Mouse (Mus musculus) brain, adult 2 months (tissue): Measurements from ENCODE around the gene Bcar3.
A peak's percentile ranks its signal among the peaks of the same experiment; 100 is the strongest.

Source experiments
- DNase-seq: peaks from one replicate; pipeline ENCODE4 v3.0.0; 2011; ENCODE audit warnings: low read depth, low spot score

The Bcar3 gene

DNA sequence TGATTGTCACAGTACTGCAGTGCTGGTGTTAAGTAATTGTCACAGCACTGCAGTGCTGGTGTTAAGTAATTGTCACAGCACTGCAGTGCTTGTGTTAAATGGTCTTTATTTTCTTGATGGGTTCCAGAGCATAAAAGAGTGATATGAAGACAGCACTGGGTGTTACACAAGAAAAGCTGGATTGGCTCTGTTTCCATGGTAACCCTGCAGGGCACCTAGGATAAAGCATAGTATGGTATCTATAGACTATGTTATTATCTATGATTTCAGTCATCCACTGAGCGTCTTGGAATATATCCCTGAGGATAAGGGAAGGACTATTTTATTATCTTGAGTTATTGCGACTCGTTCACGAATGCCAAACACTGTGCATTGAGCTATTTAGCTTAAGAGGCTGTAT, 162.9 kb downstream of the Bcar3 start:
- DNase-seq: no peak

DNA sequence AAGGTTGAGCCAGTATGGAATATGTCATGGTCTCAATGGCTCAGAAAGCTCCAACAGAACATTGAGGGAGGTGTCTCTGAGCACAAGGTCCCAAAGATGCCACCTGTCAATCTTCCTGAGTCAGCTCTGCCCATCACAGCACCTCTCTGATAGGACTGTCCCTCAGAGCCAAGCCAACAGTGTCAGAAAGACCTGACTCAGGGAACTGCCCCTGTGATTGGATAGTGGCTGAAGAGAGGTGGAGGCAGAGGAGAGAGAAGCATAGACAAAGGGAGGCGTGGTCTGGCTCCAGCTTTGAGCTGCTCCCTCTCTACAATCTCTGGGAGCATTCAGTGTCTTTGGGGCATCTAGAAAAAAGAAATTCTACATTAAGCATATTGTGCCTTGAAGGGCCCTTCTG, 163.8 kb downstream of the Bcar3 start:
- no peak for DNase-seq

DNA sequence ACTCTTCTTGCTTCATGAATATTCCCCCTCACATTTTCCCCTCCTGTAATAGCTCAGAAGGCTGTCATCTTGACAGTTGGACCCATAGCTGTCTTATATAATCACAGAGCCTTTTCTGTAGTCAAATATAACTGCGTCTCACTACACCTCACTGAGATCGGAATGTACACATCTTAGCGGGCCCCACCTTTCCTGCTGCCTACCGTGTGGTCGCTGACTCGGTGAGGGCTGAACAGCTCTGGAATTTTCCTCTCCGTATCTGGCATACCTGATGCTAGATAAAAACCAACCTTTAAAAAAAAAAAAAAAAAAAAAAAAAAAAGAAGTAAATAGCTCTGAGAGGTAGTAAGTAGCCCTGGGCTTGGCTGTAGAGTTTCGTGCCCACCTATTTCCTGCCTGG, 164.8 kb downstream of the Bcar3 start:
- peak; percentile 59 for DNase-seq

DNA sequence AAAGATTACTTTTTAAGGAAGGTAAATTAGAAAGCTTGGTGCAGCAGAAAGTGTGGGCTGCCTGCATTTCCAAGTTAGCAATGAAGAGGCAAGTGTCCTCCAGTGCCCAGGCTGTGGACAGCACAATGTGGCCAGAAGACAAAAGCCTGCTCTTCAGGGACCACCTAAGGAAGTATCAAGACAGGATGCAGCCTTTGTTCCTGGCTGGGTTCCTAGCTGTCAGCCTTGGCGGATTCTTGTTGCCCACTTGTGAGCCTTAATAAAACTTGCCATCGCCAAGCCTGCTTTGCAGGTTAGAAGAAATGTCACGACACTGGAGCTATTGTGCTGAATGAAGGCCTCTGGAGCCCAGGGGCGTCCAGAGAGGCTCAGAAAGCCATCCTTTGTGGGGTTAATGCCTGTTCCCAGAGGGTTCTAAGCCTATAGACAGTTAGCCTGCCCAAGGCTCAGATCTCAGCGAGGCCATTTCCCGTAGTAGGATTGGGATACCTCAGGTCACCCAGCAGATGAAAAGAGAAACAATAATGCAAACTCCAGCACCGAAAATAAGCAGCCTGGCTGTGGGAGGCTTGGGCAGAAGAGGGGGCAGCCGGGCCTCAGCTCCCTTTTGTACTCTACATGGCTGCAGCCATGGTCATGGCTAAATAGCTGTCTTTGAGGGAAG, 167.0 kb downstream of the Bcar3 start:
- DNase-seq: no peak

DNA sequence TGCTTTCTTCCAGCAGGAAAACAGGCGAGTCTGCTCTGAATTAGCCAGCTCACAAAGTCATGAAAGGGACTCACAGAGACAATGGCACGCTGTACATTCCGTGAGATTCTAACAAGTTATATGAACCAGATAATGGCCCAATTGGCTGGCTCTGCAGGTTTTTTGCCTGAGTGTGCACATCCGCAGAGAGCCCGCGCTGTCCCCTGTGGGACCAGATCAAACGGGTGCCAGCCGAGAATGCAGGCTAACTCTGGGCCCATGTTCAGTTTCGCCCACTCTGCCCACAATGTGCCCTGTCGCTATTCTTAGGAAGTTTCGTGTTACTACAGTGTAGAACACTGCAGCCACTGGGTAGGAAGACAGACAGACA, 167.6 kb downstream of the Bcar3 start:
- DNase-seq: no peak

DNA sequence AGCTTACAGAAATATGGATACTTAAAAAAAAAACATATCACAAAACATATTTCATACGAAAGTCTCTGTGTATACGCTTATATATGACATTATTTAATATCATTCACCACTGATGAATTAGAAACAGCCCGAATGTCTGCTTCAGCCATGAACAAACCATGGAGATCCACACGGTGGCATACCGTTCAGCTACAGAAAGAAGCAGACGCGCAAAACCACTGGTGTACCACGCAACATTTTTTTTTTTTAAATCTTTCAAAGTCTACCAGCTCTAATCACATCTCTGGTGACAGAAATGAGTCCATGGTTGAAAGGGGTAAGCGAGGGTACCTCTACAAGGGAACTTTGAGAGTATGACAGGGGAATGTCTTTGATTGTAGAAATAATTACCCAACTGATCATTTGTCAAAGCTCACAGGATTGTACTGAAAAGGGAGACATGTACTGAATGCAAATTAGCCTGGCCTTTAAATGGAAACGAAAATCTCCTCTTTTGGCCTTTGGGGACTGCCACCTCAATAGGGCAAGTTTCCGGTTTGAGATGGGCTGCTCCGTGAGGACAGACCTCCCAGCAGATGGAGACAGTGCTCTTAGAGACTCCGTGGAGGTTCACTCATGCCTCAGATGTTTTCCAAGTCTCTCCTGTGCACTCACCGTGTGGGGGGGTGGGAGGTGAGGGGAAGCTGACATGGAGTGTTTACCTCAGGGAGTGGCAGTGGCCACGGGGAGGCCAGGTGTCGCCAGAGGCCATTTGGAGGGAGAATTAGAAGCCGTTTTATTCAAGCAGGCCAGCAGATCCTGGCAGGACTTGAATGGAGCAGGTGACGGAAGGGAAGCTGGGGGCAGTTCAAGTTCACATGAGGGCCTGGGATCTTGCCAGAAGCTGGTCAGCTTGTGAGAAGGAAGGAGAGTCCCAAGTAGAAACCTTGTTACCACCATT, 168.3 kb downstream of the Bcar3 start:
- DNase-seq: peak; percentile 78

DNA sequence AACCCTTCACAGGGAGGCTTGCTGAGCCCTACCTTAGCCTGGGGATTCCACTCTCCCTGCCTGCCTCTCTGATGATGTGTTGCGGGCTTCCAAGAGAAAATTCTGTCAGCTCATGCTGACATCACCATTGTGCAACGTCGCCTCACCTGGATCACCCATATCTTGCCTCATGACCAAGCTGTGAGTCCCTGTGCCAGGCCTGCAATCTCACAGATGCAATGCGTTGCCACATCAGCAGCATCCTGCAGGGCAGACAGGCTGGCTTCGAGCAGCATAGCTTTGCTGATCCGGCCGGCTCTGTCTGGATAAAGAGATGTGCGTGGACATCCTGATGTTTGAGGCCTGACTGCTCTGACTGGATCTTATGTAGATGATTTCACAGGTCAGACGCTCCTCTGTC, 169.2 kb downstream of the Bcar3 start:
- DNase-seq: no peak

DNA sequence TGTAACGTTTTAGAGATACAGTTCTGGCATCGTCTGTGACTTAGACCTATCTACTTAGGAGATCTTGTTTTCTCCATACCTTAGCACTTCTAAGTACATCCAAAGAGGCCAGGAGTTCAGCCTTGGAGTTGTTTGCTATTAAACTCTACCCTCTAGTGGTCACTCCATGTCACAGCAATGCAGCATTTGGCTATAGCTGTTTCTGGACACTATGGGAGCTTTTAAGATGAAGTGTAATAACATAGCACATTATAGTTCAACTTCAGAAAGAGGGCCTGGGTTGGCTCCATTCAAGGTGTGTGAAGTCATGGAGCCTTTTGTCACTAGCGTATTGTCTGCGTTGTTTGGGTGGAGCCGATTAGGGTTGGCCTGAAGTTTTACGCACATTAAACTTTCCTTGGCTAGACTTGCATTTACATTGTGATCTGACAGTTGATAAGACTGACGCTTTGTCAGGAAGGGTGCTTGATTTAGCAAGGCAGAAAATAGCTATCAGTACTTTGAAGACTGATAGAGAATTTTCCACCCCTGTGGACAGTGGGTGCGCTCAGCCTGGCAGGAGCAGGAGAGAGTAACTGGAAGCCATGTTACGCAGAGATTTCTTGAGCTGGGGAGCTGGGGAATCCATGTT, 172.3 kb downstream of the Bcar3 start:
- DNase-seq: peak; percentile 92

DNA sequence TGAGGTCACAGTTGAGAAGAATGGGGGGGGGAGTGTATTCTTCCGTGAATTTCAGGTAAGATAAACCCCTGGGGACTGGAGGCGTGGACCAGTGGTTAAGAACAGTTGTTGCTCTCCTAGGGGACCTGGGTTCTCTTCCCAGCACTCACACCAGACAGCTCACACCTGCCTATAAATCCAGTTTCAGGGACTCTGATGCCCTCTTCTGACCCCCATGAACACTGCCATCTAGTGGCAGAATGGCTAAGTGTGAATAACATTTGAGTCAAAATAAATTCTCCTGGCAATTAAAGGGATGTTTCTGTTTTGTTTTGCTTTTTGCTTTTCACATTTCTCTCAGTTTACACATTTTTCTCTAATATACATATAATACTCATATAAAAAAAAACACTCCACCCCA, 174.0 kb downstream of the Bcar3 start:
- peak; percentile 48 for DNase-seq

DNA sequence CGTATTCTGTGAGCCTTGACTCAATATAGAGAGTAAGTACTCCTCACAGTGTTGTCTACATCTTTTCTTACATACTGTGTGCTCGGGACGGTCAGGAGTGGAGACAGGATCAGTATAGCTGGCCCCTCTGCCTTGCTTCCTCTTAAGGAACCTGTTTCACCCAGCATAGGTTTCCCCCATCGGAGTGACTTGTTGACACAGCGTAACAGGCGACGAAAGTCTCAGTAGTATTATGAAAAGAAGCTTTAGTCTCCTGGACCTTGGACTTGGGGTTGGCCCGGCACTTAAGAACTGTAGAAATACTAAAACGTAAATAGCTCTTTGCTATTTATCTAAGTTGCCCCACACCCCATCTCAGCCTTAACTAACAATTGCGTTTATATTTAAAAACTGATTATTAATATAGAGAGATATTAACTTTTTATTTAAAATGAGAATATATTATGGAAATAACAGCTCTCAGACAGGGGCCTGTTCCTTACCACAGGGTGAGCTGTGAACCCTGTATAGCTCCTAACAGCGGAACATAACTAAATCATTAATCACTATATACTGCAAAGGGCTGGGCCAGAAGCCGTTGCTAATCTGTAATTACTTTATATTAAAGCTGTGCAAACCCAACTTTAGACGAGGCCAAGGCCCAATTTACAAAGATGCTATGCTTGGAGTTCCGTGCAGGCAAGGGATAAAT, 176.5 kb downstream of the Bcar3 start:
- DNase-seq: no peak

DNA sequence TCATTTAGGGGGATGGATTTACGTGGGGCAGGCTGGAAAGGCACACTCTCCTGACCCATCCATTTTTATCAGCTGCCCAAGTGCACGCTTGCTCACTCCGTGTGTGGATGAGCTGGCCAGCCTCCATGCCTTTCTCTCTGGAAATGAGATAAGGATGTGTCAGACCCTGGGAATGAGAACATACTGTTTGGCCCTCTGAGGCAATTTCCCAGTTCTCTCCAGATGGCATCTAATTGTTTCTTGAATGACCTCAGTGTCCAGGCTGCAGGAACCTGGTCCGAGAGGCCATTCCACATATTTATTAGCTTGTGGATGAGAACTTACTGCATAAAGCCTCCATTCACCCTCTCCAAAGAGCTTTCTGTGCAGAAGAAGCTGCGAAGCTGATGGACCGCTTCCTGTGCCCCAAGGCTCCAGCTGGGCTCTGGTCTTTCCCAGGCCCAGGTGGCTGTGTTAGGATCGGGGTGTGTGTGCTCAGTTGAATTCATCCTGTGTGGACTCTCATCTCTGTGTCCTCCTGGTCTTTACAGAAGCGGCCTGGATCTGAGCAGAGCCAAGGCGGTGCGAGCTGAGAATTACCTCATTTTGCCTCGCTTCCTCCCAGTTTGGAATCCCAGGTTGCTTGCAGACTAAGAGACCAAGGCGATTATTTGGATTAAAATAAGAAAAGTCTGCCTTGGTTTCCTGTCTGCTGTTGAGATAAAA, 177.2 kb downstream of the Bcar3 start:
- DNase-seq: peak; percentile 94

DNA sequence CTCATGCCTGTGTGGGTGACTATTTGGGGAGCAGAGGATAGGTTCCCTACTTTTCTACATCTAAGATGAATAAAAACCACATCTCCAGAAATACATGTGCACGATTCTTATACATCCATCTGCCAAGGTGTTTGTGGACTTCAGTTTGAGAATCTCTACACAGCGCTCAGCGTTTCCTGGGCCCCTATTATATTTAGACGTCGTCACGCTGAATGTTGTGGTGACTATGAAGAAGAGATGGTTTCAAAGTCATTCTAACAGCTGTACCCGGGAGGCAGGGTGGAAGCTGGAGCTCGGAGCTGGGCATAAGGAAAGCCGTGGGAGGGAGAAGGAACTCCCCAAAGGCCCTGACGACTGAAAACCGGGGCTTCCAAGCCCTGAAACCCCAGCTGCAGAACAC, 178.5 kb downstream of the Bcar3 start:
- DNase-seq: peak; percentile 71

DNA sequence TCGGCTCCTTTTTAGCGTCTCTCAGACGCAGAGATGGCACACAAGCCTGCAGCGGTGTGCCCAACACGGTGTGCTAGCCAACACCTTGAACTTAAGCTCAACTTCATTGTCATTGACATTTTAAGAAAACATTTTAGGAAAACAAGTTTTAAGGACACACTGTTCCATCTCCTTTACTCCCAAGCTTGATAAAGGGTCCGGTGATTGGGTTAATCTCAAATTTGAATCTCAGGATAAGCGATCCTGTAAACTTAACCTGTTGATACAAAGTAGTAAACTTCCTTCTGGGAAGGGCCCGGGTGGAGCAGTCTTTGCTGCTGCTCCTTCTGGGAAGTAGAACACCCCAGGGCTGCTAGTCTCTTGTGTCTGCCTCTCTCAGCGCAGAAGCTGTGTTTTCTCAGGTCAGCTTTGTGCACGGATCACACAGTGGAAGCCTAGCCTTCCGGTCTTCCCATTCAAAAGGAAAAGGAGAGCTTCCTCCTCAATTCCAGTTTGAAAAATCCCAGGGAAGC, 179.6 kb downstream of the Bcar3 start:
- no peak for DNase-seq

DNA sequence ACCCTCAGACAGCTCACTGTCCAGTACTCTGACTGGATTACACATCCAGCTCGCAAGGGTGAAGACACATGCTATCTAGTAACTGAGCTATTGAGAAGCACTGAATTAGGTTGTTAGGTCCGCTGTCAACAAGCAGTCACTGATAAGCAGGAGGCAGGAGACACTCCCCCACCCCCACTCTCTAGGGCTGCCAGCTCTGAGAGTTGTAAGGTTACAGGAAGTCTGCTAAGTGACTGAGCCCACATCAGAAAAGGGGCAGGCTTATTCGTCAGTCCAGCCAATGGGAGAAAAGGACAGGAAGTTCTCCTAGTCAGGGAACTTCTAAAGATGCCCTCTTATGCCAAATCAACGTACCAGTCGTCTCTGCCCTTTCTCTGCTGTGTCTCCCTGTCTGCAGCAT, 180.1 kb downstream of the Bcar3 start:
- no peak for DNase-seq

DNA sequence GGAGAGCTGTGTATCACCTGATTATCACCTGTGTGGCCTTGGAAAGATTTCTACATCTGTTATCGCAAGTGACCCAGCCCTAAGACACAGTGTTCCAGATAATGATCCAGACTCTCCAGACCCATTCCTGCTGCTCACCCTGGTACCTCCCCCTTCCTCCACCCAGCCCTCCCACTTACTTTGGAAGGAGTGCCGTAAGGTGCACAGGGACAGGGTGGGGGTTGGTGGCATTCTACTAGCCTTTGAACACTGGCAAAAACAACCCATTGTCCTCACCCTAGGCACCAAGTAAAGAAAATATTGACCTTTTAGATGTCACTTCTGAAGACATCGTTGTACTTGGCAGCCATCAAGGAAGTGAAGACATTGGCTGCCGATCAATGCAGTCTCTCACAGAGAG, 180.9 kb downstream of the Bcar3 start:
- no peak for DNase-seq

DNA sequence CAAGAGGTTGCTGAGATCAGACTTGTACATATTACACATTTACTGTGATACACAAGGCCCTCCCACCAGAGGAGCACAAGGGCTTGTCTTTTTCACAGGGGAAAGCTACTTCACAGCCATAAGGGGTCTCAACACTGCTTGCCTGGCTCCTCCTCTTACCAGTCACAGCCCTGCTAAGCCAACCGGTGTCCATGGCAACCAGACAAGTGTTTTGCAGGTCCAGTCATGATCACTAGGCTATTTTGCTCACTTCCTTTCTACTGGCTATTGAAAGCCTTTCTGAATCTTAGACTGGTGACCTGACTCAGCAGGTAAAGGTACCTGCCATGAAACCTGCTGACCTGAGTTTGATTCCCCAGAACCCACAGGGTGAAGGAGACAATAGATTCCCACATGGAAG, 181.8 kb downstream of the Bcar3 start:
- DNase-seq: peak; percentile 67

DNA sequence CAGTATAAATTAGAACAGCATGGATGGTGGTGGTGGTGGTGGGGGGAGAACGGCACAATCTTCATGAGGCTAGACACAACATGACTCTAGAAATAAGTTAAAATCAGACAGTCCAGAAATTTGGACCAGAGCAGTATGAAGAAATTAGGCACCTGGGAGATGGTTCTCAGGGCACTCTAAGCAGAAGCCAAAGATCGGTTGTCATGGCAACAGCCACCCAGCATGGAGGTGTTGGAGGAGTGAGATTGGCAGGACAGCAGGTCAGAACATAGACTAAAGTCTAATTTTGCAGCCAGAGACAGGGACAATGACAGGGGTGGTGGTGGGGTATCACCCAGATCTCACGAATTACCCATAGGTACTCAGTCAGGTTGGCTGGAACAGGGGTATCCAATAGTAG, 182.7 kb downstream of the Bcar3 start:
- DNase-seq: peak; percentile 83

DNA sequence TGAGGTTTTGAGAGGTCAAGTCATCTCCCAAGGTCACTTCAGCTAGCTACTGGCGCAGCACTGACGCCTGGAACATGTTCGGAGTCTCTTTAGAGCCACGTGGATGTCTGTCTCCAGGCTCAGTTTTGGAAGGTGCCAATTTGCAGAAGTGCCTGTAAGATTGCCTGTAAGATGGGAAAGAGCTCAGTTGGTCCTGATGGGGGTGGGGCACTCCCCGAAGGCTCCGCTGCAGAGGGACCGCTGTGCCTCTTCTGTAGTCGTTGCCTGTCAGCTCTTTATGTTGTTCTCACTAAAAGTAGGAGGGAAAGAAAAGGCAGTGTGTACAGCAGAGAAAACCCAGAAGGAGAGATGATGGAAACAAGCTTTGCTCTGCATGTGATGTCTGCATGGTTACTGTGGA, 183.6 kb downstream of the Bcar3 start:
- peak; percentile 77 for DNase-seq

DNA sequence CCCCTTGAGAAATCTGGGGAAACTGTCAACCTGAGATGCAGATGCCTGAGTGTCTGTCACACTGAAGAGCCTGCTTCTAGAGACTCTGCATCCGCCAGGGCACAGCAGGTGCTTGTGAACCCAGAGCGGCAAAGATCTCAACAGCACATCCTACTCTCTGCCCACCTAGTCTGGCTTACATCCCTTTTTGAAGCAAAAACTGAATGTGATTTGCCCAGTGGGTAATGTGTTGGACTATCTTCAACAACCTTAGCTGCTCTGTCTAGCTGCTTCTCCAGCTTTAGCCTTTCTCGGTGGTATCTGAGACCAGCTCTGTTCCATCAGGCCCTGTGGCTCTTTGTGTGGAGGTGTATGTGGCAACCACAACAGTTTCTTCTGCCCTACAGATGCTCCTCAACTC, 184.8 kb downstream of the Bcar3 start:
- peak; percentile 85 for DNase-seq

DNA sequence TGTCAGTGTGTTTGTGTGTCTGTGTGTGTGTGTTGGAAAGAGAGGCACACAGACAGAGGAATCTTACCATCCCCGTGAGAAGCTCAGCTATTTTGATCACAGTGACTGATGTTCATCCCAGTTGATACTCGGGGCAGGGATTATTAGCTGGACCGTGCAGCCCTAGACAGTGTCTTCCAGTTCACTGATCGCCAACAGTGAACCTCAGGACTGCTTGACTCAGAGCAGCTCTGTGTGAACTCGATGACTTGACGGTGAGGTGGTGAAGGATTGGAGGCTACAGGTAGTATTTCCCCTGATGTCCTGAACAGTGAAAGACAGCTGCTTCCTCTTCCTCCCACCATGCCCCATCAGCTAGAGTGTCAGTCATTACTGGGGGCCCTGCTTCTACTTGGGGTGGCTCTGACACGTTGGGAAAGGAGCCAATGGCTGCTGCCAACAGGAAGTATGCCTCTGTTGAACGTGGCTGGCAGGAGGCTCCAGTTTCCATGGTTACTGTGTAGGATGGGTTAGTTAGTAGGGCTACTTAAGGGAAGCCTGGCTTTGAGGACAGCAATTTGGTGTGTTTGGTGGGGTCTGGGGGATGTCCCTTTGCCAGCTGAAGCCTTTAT, 186.2 kb downstream of the Bcar3 start:
- DNase-seq: peak; percentile 83

DNA sequence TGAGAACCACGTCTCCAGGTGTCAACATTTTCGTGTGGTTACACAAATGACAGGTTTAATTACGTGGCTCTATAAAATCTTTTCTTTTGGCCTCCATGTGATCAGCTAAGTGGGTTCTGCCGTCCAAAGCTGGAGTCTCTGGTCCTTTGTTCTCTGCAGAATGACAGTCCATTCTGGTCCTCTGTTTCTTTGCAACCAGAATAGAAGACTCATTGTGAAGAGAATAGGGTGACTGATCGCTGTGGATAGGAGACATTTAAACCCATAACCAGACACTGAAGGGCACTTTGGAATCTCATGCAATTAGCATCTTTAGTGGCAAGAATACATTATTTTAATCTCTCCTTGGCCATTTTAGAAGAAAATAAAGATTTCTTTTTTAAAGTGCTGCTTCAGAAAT, 187.1 kb downstream of the Bcar3 start:
- no peak for DNase-seq
